Mouse (Mus musculus): Measurements from ENCODE around the gene Cotl1.

DNA sequence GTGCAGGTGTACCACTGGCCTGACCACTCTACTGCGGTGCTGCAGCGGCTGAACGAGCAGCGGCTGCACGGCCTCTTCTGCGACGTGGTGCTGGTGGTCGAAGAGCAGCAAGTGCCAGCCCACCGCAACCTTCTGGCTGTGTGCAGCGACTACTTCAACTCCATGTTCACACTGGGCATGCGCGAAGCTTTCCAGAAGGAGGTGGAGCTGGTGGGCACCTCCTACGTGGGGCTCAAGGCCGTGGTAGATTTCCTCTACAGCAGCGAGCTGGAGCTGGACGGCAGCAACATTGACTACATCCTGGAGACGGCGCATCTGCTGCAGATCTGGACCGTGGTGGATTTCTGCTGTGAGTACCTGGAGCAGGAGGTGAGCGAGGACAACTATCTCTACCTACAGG is 29.3 kb upstream of the Cotl1 start:
- TF ChIP-seq POLR2A (IDR thresholded peaks at IDR 0.05; ENCODE audit: low read depth, low read length) (no peak), CTCF (IDR thresholded peaks at IDR 0.05; ENCODE audit: extremely low read depth, insufficient read length, insufficient replicate concordance, low read depth, low read length) (no peak)

Data from small intestine, adult 2 months (tissue).